Mouse (Mus musculus): ENCODE measurements at regions not wholly inside any gene's neighbourhood (a gene's known extent, or its start where the extent isn't known, plus 50 kb on each side); places are given as distances from the start of the nearest gene placed in this dataset.

DNA sequence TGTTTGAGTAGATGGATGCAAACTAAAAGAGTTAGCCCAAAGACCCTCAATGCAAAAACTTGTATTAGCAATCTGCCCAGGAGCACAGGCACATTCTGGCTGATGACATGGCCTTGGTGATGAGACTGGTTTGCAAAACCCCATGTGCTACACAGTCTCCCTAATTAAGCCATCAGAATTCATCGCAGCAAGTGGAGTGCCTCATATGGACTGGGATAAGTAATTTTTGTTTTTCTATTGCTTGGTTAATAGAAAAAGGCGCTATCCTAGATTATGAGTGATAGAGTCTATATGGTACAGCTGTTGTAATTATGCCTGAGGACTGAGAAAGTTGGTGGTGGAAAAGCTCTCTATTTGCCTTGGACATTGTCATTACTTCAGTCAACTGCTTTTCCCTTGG lies 155.2 kb upstream of the Robo1 start:
- DNase-seq = no peak

DNA sequence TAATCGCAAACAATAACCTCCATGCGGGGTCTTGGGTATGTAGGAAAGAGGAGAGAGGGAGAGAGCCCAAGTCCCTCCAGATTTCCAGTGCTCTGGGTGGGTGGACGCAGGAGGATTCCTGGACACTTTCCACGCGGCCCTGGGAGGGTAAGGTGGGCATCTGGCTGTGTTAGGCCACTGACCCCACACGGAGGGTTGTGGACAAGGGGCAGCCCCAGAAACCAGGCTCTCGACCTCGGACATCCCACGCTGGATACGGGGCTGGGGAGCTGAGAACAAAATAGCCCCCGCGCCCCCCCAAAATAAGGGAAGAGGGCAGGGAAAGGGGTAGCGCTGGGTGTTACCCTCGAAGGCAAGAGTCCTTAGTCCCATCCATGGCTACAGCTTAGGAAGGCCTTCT lies 150.2 kb upstream of the Robo1 start:
- no peak for DNase-seq

DNA sequence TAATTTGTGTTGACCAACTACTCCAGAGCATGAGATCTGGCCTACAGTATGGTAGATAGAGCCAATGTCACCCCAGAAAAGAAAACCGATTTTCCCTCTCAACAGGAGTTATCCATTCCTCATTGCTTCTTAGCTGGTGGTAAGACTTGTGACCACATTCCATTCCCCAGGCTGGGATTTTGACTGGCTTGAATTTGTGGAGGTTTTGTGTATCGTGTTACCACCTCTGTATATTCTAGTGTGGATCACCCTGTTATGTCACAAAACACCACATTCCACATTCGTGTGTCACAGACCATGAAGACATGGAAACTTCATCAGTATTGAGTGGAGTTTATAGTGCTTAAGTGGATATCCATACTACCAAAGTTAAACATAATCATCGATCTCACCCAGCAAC lies 148.7 kb upstream of the Robo1 start:
- no peak for DNase-seq

DNA sequence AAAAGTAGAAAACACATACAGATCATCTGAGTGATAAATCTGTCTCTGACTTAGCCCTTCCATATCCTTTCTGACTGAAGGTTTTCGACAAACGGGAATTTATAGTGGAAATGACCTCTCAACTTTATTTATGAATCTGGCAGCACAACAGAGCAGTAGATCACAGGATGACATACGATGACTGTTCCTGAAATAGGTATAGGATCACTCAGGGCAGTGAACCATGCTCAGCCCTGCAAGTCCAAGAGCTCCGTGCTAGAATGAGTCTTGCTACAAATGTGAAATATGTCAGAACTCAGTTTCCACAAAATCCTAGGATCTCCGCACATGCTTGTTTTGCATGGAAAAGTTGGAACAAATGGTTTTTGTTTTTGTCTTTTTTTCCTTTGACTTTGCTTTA lies 132.4 kb upstream of the Robo1 start:
- no peak for DNase-seq

DNA sequence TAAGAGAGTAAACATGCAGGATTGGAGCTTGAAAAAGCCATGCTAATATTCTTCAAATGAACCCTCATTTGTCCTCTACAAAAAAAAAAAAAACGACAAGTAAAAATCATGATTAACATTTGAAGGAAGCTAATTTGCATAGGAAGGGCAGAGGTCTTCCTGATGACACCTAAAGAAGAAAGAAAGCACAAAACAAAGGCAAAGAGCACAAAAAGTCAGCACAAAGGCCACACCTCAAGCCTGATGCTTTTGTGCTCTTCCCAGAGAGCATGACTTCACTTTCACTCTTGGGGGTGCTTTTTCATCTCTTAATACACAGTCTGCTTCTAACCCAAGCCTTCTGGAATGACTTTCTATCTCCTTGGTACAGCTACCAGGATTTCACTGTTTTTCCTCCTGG lies 113.8 kb upstream of the Robo1 start:
- DNase-seq = no peak

DNA sequence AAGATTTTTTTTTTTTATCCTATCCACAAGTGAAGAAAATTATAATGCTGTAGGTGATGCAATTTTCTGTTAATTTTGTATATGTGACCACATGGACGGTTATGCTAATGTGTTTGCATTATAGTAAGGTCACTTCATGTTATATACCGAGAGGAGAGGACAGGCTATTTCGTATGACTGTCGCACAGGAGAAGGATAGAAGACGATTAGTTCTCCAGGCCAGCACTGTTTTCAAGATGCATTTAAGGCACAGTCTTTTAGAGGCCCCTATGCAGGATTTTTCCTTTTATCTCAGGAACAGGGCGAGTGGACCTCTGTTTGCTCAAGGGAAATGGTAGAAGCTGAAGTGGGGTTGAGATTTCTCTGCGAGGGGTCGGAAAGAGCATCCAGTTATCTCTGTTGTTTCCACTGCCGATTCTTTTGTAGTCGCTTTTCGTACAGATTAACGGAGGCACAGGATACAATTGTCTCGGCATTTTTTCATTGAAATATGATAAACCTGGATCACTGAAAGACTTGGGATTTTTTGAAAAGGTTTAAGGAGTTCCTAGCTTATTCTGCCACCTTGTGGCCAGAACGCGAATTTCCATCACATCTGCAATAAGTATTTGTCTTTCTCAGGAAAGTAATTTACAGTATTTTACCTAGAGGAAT lies 92.6 kb upstream of the Robo1 start:
- peak; percentile 17 to 78 for DNase-seq

DNA sequence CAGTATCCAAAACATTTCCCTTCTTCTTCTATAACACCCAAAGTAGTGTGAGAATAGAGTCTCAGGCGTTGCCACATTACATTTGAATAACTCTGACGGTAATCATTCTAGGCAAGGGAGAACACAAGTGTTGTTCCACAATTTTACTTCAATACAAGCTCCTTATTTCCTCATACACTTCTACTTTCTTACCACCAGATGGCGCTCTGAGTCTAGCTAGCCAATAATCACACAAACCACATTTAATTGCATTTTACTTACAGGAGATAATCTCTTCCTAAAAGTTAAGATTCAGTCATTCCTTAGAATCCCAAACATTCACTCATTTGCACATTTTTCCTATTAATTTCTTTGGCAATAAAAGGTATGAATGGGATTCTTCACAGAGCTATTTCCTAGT lies 90.1 kb upstream of the Robo1 start:
- DNase-seq = peak in 1 of 2 experiments; percentile 3

DNA sequence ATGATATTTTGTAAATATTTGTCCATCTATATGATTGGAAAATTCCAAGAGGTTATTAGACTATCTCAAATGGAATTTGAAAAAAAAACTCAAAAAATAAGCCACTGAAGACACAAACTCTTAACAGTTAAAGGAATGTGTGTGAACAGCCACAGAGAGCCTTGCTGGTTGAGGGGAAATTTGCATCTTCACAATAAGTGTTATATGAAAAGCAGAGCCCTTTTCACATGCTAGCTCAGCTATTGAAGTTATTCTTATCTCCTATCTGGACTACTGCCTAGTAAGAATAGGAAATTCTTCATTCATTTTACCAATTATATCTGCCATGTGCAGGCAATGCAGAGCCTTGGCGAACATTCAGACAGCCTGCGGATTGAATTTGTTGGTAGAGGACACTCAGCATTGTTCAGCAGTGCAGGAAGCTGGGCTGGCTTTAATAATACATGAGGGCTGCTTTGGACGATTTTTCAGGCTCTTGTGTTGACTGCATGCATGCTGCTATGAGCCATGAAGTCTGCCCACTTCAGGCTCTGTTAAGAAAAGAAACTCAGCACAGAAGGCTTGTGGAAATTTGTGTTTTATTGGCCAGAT lies 86.1 kb upstream of the Robo1 start:
- DNase-seq = no peak

DNA sequence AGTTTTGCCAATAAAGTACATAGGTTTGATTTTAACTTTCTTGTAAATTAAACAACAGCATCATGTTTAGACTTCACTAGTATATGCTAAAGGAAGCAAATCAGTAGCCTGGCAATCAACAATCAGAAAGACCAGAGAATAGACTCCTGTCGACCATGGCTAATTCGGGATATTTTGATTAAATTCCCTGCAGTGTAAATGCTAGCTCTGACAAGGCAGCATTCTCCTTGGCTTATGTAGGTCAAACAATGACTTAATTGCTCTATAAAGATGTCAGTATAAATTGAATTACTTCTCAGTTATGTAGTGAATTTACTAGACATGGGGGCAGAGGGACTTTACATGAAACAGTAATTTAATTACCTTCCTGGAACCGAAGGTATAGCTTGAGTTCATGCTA lies 84.2 kb upstream of the Robo1 start:
- DNase-seq = no peak

DNA sequence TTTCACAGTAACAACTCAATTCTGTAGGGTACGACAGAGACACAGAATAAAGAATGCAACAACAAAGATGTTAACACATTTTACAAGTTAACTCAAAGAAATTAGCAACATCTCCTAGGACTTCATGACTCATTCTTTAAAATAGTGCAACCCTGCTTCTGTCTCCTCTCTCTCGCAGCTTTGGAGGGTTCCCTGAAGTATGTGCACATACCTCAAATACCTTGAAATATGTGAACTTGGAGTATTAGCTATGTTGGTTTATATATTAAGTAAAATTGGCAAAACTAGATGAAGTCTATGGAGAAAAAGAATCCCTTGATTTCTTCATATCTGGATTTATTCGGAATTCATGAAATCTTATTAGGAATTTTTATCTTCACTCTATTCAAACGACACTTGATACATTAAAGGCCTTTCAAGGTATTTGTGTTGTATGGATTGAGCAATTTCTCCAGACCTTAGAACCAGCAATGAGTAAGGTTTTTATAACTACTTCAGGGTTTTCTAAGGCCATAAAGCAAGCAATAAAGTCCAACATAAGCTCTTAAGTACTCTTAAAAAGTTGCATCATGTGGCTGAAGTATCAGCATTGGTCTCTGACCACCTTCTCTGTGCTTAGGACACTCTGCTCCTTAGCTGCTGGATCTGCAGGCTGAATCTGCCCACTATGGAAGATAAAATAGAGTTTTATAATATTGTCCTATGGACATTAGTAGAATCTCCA lies 82.8 kb upstream of the Robo1 start:
- DNase-seq = no peak

DNA sequence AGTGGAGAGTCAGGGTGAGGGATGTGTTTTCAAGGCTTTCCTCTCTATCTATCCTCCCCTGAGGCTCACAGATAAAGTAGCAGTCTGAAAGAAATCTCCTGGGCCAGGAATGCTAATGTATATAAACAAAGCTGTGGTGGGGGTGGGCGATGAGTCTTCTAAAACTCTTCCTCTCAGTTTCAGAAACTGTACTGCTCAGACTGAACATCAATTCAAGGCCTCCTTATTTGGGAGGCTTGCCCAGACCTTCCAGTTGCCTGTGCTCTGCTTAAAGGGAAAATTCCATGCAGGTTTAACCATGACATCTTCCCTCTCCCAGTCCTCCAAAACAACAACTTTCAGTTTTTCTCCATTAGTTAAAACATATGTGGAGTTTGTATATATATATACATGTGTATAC lies 73.7 kb upstream of the Robo1 start:
- DNase-seq = no peak

DNA sequence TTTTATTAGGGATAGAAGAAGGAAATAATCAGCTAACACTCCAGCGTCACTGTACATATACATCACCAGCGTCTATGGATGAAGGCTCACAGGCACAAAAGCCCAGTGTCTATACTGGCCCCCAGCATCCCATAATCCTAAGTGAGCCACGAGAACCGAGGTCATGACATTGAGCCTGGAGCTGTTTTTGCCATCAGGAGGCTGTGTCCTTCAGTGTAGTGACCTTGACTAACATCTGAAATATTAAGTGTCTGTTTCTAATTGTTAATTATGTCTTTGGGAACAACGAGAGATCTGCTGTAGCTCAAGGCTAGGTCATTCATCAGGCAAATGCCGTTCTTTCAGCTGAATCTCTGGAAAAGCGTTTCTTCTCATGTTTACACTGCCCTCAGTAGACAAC lies 68.5 kb upstream of the Robo1 start:
- DNase-seq = no peak

DNA sequence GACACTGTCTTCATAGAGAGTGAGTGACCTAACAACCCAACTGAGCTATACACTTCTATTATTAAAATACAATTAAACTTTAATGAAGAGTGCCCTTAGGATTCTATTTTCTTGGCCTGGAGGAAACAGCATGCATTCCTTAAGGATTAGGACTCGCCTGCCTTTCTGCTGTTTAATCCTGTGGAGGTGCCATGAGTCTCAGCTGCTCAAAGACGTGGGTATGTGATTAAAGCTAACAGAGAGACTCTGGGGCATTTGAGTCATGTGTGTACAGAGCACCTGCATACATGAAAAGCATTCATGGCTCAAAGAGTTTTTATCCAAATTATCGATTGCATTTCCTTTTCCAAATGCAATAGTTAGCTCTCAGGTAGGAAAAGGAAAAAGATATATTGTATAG lies 51.7 kb upstream of the Robo1 start:
- DNase-seq = no peak
